Mouse (Mus musculus) Patski (cell line): Measurements from ENCODE around the gene Ehhadh. TPM values are rescaled to one million over a fixed set of nuclear protein-coding genes. Genes with fewer than 3 reads are reported as not detected.
"Not testable (repeated sequence)": the region's sequence is repeated elsewhere in the genome, so short reads cannot be mapped to it uniquely, and the experiment has no call there.

Experiments
- ATAC-seq: fragments of 100-300 bp; one replicate; pipeline ENCODE4 v1.8.0; 2021
- CTCF ChIA-PET: fragments of 350-600 bp; sonication (Branson Sonifier 250); formaldehyde crosslinking; loops from one replicate; lab custom pipeline; 2022; ENCODE audit warnings: inconsistent platforms; lab: Charles Lee
- POLR2A ChIA-PET: fragments of 350-600 bp; sonication (Branson Sonifier 250); formaldehyde crosslinking; loops from one replicate; lab custom pipeline; 2022; ENCODE audit warnings: antibody characterized with exemption, inconsistent platforms; lab: Charles Lee
- DNase-seq: peaks from one replicate; pipeline ENCODE4 v3.0.0-alpha.2; 2011; ENCODE audit warnings: low read depth, low spot score
- H3K27me3 ChIP-seq: fragments of 371-371 bp; one replicate; pipeline ENCODE4 v1.5.1; 2021
- CTCF ChIP-seq: fragments of 100-300 bp; IDR thresholded peaks from one replicate; pipeline ENCODE4 v1.5.1; 2021
- in situ Hi-C: fragments of 300-500 bp; cut with MboI; formaldehyde crosslinking; loops from 3 replicates; pipeline ENCODE4 v1.11.1; 2018; ENCODE audit warnings: low pct_unique_long_range_greater_than_20kb, mixed read lengths
- polyA plus RNA-seq: library from polyadenylated mRNA; unstranded; gene quantifications from one replicate; pipeline ENCODE4 v1.2.3, GENCODE M21; 2021

Ehhadh gene
- polyA plus RNA-seq, 1 experiment from 2014 or later = 0.08 TPM

DNA sequence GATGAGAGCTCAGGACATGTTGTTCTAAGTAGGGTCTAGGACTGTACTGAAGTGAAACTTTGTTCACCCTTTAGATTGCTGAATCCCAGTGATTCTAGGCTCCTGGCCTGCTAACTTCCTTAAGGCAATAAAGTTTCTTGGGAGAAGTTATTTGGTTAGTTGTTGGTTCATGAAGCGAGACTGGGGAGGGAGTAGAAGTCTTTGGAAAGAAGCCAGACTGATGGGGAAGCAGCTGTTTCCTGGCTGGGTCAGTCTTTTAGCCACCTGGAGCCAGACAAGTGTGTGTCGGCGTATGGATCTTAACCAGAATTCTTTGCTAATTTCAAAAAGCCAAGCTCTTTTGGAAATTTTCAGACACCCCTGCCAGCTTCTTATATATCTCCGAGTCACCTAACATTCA lies 39.5 kb upstream of the Ehhadh start:
- no peak for TF ChIP-seq CTCF
- H3K27me3 ChIP-seq = no peaks in the 10 kb centered on the region
- DNase-seq (no peak), ATAC-seq (no peak)
- POLR2A ChIA-PET = no interaction called here
- in situ Hi-C loops = no loop called here
- CTCF ChIA-PET = interaction anchor here (0.7 to 1.3 kb wide), 4 partner anchors 8 to 32 kb away, joined by 3 to 6 read pairs (median 4); no protein-coding TSS in a partner anchor

DNA sequence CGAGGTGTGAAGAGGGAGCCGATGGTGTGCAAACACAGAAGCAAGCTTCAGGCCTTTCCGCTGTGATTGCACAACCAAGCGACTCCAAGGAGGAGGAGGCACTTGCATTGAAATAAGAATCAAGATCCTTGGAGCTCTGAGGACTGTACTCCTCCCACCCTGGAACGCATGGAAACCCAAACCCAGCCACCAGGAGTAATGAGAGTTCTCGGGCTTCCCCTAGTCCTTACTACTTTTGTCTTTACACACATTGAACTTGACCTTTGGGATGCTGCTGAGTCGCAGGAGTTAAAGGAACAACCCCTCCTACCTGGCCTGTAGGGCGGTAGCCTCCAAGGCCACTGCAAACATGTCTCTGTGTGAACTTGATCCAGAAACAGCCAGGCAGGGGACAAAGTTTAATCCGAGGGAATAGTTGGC lies 38.0 kb upstream of the Ehhadh start:
- POLR2A ChIA-PET = no interaction called here
- TF ChIP-seq CTCF = no peak
- in situ Hi-C loops = no loop called here
- no peaks in the 10 kb centered on the region for H3K27me3 ChIP-seq
- CTCF ChIA-PET = no interaction called here
- no peak for ATAC-seq
- no peak for DNase-seq

DNA sequence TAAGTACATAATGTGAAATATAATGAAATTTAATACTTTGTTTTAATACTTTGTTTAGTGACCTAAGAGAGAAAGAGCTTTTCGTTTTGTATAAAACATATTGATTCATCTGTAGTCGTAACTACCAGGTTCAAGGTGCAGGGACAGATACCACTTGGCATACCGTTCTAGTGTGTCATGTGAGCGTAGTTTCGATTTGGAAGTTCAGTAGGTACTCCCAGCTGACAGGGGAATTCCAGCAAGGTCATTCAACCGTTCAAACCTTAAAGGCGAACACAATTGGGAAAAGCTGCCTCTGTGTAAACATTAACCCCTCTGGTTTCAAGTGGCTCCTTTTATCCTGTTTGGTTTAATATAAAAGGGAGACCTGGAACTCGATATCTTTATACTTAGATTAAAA lies 31.0 kb upstream of the Ehhadh start:
- no peaks in the 10 kb centered on the region for H3K27me3 ChIP-seq
- CTCF ChIA-PET = interaction anchor here (1.0 to 1.4 kb wide), 3 partner anchors 9 to 18 kb away, joined by 3 to 4 read pairs (median 3); no protein-coding TSS in a partner anchor
- in situ Hi-C loops = loop anchor here (10.0 kb wide), 1 partner anchor 324 kb away; no protein-coding TSS in a partner anchor
- DNase-seq (no peak), ATAC-seq (peak; percentile 75)
- POLR2A ChIA-PET = no interaction called here
- no peak for TF ChIP-seq CTCF

DNA sequence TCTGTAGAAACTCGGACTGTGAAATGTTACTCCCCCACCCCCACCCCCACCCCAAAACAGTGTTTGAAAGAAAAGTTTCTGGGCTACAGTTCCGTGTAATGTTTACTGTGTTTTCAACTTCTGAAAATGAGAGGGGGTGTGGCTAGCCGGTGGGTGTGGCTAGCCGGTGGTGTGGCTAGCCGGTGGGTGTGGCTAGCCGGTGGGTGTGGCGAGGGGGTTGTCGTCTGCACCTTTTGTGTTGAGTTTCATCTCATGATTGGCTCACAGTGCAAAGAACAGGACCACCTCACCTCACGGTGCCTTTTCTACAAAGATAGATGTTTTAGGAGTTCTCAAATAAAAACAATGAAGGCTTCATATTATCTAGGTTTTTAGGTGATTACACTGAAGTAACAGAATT lies 30.5 kb upstream of the Ehhadh start:
- ATAC-seq (peak; percentile 49), DNase-seq (no peak)
- no peak for TF ChIP-seq CTCF
- ChIA-PET CTCF (interaction anchor here (1.0 to 1.4 kb wide), 3 partner anchors 9 to 26 kb away, joined by 3 to 4 read pairs (median 3); no protein-coding TSS in a partner anchor), POLR2A (interaction anchor here (0.5 to 0.6 kb wide), 2 partner anchors 14 to 71 kb away, joined by 3 to 4 read pairs; no protein-coding TSS in a partner anchor)
- in situ Hi-C loops = loop anchor here (10.0 kb wide), 1 partner anchor 323 kb away; no protein-coding TSS in a partner anchor
- no peaks in the 10 kb centered on the region for H3K27me3 ChIP-seq

DNA sequence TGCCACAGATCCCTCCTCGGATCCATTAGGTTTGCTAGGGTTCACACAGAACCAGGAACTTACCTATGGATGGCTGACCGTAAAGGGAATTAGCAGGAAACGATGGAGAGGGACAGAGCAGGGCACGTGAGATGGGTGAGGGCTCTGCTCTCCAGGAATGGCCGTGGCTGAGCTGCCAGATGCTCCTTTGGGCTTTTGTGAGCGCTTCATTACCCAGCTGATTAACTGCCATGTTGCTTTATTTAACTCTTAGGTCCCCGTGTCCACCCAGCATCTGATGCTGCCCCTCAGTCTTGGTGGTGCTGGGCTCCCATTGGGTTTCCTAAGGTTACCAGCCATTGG lies 28.0 kb upstream of the Ehhadh start:
- ChIA-PET POLR2A (no interaction called here), CTCF (interaction anchor here (0.7 to 2.9 kb wide), 14 partner anchors 8 to 327 kb away, joined by 3 to 19 read pairs (median 4); partner anchors contain the start of gene Map3k13)
- ATAC-seq = no peak
- DNase-seq = no peak
- TF ChIP-seq CTCF = no peak
- in situ Hi-C loops = loop anchor here (10.0 kb wide), 1 partner anchor 321 kb away; no protein-coding TSS in a partner anchor
- H3K27me3 ChIP-seq = no peaks in the 10 kb centered on the region

DNA sequence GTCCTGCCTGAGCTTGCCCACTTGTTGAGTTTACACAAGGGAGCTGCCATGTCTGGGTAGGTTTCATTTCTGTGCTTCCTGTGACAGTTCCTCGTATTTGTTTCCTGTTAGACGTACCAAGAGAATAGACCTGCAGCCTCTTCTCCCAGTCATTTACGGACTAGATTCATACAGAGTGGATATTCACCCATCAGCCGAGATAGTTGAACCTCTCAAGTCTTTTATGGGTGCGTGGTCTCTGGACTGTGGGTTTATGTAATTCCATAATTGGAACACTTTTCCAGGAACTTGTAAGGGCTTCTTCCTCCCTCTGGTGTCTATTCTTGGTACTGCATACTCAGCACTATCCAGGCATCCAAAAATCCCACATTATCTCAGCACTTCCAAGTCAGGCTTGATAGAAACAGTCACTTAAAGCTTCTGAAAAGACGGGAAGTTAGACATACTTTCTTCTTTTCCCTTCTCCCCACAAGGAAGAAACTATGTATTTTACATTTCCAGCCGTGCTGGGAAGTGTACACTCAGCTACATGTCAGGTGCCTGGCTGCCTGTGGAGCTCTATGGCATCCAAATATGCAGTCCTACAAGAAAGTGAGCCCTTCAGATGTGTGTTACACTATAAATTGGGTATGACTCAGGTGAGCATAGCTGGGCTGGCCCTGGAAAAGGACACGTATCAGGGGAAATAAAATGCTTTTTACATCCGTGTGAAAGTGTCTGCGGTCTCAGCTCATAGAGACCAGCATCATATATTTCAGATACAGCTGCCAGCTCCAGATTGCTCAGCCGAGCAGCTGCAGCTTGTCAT lies 27.5 kb upstream of the Ehhadh start:
- CTCF ChIA-PET = interaction anchor here (0.7 to 2.9 kb wide), 16 partner anchors 8 to 327 kb away, joined by 3 to 19 read pairs (median 4); partner anchors contain the start of gene Map3k13
- in situ Hi-C loops = loop anchor here (10.0 kb wide), 1 partner anchor 320 kb away; no protein-coding TSS in a partner anchor

DNA sequence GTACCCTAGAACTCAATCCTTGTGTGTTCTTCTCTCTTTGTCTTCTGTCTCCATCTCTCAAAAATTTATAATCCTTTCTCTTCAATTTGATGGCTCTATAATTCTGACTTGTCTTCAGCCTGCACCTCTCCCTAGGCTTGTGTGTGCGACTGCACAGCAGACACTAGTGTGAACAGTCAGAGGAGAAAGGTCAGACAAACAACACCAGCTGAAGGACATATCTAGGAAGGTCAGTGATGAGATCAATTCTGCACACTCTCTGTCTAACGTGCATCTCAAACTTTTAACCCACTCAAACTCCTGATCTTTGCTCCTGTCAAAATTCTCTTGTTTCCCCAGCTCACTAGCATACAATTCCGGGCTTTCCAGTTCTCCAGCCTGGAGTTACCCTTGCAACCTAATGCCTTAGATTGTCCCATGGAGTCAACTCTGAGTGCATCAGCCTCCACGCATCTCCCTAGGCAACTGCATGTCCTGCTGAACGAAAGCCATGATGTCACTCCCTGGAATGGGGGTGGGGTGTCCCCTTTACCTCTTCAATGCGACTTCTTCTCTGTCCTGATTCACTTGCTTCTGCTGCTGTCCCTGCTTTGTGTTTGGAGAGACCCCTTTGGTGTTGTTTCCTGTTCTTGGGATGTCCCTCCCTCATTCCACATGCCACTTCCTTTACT lies 25.7 kb upstream of the Ehhadh start:
- no peak for TF ChIP-seq CTCF
- no peaks in the 10 kb centered on the region for H3K27me3 ChIP-seq
- ATAC-seq (no peak), DNase-seq (no peak)
- CTCF ChIA-PET = interaction anchor here (1.4 to 2.9 kb wide), 3 partner anchors 8 to 274 kb away, joined by 4 to 19 read pairs (median 19); no protein-coding TSS in a partner anchor
- POLR2A ChIA-PET = no interaction called here
- in situ Hi-C loops = loop anchor here (10.0 kb wide), 1 partner anchor 318 kb away; no protein-coding TSS in a partner anchor

More for the DNA sequence above, 27.5 kb upstream of the Ehhadh start:
- no peak for ATAC-seq
- peak; percentile 80 for TF ChIP-seq CTCF
- DNase-seq = no peak
- POLR2A ChIA-PET = no interaction called here
- no peaks in the 10 kb centered on the region for H3K27me3 ChIP-seq

DNA sequence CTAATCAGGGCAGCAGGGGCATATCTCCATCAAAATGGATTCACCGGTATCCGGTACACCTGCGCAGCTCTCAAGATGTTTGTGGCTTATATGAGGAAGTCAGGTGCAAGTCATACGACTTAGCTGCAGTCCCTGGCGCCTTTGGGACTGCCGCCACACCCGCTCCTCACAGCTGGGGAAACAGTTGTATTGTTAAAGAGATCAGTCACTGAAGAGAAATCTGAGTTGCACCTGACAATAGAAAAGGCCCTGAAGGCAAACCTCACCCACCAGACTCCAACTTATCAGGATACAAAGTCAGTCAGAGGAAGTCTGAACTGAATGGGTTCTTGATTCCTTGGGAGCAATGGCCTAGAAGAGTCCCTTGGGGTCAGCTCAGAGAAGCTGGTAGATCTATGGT lies 20.2 kb upstream of the Ehhadh start:
- H3K27me3 ChIP-seq, in situ Hi-C loops, CTCF ChIA-PET, DNase-seq, POLR2A ChIA-PET, ATAC-seq: not testable (repeated sequence)

DNA sequence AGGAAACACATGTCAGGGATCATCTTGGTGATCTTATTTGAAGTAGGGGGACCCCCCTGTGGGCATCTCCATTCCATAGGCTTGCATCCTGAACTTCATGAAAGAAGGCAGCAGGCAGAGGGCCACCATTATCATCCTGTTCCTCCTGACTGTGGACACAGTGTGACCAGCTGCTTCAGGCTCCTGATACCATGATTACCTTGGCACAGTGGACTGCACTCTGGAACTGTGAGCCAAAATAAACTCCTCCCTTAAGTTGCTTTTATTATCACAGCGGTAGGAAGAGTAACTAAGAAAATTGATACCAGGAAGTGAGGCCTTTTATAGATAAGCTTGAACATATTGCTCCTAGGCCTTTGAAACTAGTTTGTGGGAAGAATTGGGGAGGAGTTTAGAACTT lies 19.3 kb upstream of the Ehhadh start:
- DNase-seq = no peak
- CTCF ChIA-PET = interaction anchor here (3.5 kb wide), 1 partner anchor 8 kb away, joined by 19 read pairs; no protein-coding TSS in a partner anchor
- in situ Hi-C loops = no loop called here
- no peak for TF ChIP-seq CTCF
- no peak for ATAC-seq
- POLR2A ChIA-PET = no interaction called here
- no peaks in the 10 kb centered on the region for H3K27me3 ChIP-seq

DNA sequence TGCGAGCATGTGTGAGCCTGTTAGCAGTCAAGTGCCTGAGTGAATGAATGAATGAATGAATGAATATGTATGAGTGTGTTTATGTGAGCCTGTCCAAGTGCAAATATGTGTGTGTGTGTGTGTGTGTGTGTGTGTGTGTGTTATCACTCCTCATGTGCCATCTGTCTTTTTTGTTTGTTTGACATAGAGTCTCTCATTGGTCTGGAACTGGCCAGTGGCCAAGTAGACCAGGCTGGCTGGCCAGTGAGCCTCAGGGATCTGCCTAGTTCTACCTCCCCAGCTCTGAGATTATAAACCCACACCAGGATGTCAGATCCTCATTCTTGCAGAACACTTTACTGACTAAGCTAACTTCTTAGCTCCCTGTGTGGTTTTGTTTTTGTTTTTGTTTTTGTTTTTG lies 16.7 kb upstream of the Ehhadh start:
- TF ChIP-seq CTCF = no peak
- H3K27me3 ChIP-seq = no peaks in the 10 kb centered on the region
- POLR2A ChIA-PET = interaction anchor here (1.5 kb wide), 1 partner anchor 10 kb away, joined by 3 read pairs; no protein-coding TSS in a partner anchor
- peak; percentile 26 for ATAC-seq
- CTCF ChIA-PET = interaction anchor here (1.7 to 3.5 kb wide), 2 partner anchors 11 to 16 kb away, joined by 5 to 19 read pairs; no protein-coding TSS in a partner anchor
- no peak for DNase-seq
- in situ Hi-C loops = no loop called here
